Mouse (Mus musculus): ENCODE measurements around the gene Tmem25.

The Tmem25 gene

GRCm38 (mm10) chr9:44799102-44799957 is at the start of gene Tmem25:
Tmem25 (minus strand) TSS chr9:44799307.
- peak; percentile 50 to 51 for DNase-seq (ENCODE audit: low spot score in 2 of 2)

- no peak for DNase-seq (ENCODE audit: low spot score in 2 of 2)
Observed at GRCm38 (mm10) chr9:44847446-44847845, 48.3 kb upstream of the Tmem25 start.

GRCm38 (mm10) chr9:44841241-44841640 is 42.1 kb upstream of the Tmem25 start:
- DNase-seq (ENCODE audit: low spot score in 2 of 2), result peak; percentile 45 to 55

GRCm38 (mm10) chr9:44836439-44836838 is 37.3 kb upstream of the Tmem25 start:
- DNase-seq (ENCODE audit: low spot score in 2 of 2), result peak; percentile 64 to 79

- DNase-seq (ENCODE audit: low spot score in 2 of 2), result no peak
Observed at GRCm38 (mm10) chr9:44832356-44832755, 33.2 kb upstream of the Tmem25 start.

GRCm38 (mm10) chr9:44830506-44830905 is 31.4 kb upstream of the Tmem25 start:
- no peak for DNase-seq (ENCODE audit: low spot score in 2 of 2)

GRCm38 (mm10) chr9:44828944-44829343 is 29.8 kb upstream of the Tmem25 start:
- no peak for DNase-seq (ENCODE audit: low spot score in 2 of 2)

- no peak for DNase-seq (ENCODE audit: low spot score in 2 of 2)
Observed at GRCm38 (mm10) chr9:44826660-44827059, 27.6 kb upstream of the Tmem25 start.

- no peak for DNase-seq (ENCODE audit: low spot score in 2 of 2)
Observed at GRCm38 (mm10) chr9:44819920-44820827, 21.1 kb upstream of the Tmem25 start.

GRCm38 (mm10) chr9:44817522-44817921 is 18.4 kb upstream of the Tmem25 start:
- no peak for DNase-seq (ENCODE audit: low spot score in 2 of 2)

GRCm38 (mm10) chr9:44814179-44814578 is 15.1 kb upstream of the Tmem25 start:
- no peak for DNase-seq (ENCODE audit: low spot score in 2 of 2)

- DNase-seq (ENCODE audit: low spot score in 2 of 2), result no peak
Observed at GRCm38 (mm10) chr9:44810316-44810715, 11.2 kb upstream of the Tmem25 start.

- no peak for DNase-seq (ENCODE audit: low spot score in 2 of 2)
Observed at GRCm38 (mm10) chr9:44807778-44808177, 8.7 kb upstream of the Tmem25 start.

- no peak for DNase-seq (ENCODE audit: low spot score in 2 of 2)
Observed at GRCm38 (mm10) chr9:44807141-44807540, 8.0 kb upstream of the Tmem25 start.

GRCm38 (mm10) chr9:44805536-44805935 is 6.4 kb upstream of the Tmem25 start:
- no peak for DNase-seq (ENCODE audit: low spot score in 2 of 2)

GRCm38 (mm10) chr9:44804678-44805077 is 5.6 kb upstream of the Tmem25 start:
- DNase-seq (ENCODE audit: low spot score in 2 of 2), result no peak

- DNase-seq (ENCODE audit: low spot score in 2 of 2), result no peak
Observed at GRCm38 (mm10) chr9:44802808-44803450, 3.8 kb upstream of the Tmem25 start, which contains the start of gene Ttc36. Ttc36 (minus strand) TSS chr9:44803072.

- no peak for DNase-seq (ENCODE audit: low spot score in 2 of 2)
Observed at GRCm38 (mm10) chr9:44801669-44802068, 2.6 kb upstream of the Tmem25 start.

- no peak for DNase-seq (ENCODE audit: low spot score in 2 of 2)
Observed at GRCm38 (mm10) chr9:44799958-44800324, 834 bp upstream of the Tmem25 start.

- DNase-seq (ENCODE audit: low spot score in 2 of 2), result no peak
Observed at GRCm38 (mm10) chr9:44798298-44798697, 809 bp downstream of the Tmem25 start.

GRCm38 (mm10) chr9:44792842-44793241 is 6.3 kb downstream of the Tmem25 start:
- no peak for DNase-seq (ENCODE audit: low spot score in 2 of 2)

Measured in natural killer cell, adult 2 months (primary cell).